Comparison of ENCODE assay signal across 12 mouse cellular contexts in genomic region chr3:142561045-142561646, GRCm38 (mm10). TPM values are rescaled to one million over a fixed set of nuclear protein-coding genes. Genes with fewer than 3 reads are reported as not detected.
A peak's percentile ranks its signal among the peaks of the same experiment; 100 is the strongest.
DNase-seq lines count a peak whose midpoint lies in the region; ATAC-seq and TF ChIP-seq lines count a peak whose summit lies in the region.
"Had no signal": no experiment of that assay in that cellular context is flagged by ENCODE, and none has a peak within 500 bp of the region (broad histone marks: within the 10 kb centered on the region; RNA-seq: fewer than 3 reads in every experiment).

No protein-coding gene starts in this region.

- H3K27me3 ChIP-seq in lung, postnatal 0 days (replicated peaks; ENCODE audit: insufficient read depth, low read length): no peaks in the 10 kb centered on the region
- H3K27me3 ChIP-seq in small intestine, adult 2 months (ENCODE audit: control insufficient read depth, insufficient read depth, low read length): no peaks in the 10 kb centered on the region

- no peaks in the 10 kb centered on the region for H3K4me1 ChIP-seq in lung, postnatal 0 days (ENCODE audit: insufficient read depth, low read depth, low read length)
- H3K4me1 ChIP-seq in small intestine, adult 2 months (ENCODE audit: control insufficient read depth, insufficient read depth, insufficient read length, low read length): no peaks in the 10 kb centered on the region; the same call in 1 of the 2 replicates

- no peak for DNase-seq in gastrocnemius, adult 2 months
- no peak for DNase-seq in gastrocnemius, postnatal 25 days
- no peak for DNase-seq in lung, postnatal 0 days (ENCODE audit: low spot score)
- DNase-seq in lung, postnatal 4 days: no peak
- no peak for DNase-seq in right cerebral cortex, postnatal 25 days
- no peak for DNase-seq in embryo, embryonic 10.5 days (ENCODE audit: low spot score)

- intact Hi-C loops in gastrocnemius, adult 2 months (cut with DNase I): loop anchor here (5.0 to 10.0 kb wide), 2 partner anchors 61 to 286 kb away; partner anchors contain the start of gene Gbp2

- WGBS in lung, postnatal 0 days: 78% methylated on average over 14 of the region's 14 CpGs
- WGBS in small intestine, adult 2 months: 67% methylated on average over 14 of the region's 14 CpGs

- TF ChIP-seq EP300 in lung, postnatal 0 days (IDR thresholded peaks at IDR 0.05): no peak

- no peak overlapping the region for H3K9ac ChIP-seq in lung, postnatal 0 days (replicated peaks; ENCODE audit: low read depth)

- no peaks in the 10 kb centered on the region for H3K9me3 ChIP-seq in lung, postnatal 0 days (ENCODE audit: low read length)

- H3K27ac ChIP-seq in gastrocnemius, adult 2 months: peak overlapping the region; percentile 83
- H3K27ac ChIP-seq in lung, postnatal 0 days (ENCODE audit: low read length): no peak overlapping the region
- peak overlapping the region; percentile 82 for H3K27ac ChIP-seq in small intestine, adult 2 months (ENCODE audit: insufficient read depth, low read depth, low read length)

- H3K4me2 ChIP-seq in lung, postnatal 0 days (replicated peaks; ENCODE audit: low read depth, low read length): peak overlapping the region; percentile 56; the same call in 1 of the 2 replicates

- peak overlapping the region; percentile 77 for H3K4me3 ChIP-seq in gastrocnemius, adult 2 months
- H3K4me3 ChIP-seq in lung, postnatal 0 days (ENCODE audit: low read depth, low read length): peak overlapping the region; percentile 41; the same call in 1 of the 2 replicates
- peak overlapping the region; percentile 61 for H3K4me3 ChIP-seq in small intestine, adult 2 months (ENCODE audit: low read depth, low read length)

- no peaks in the 10 kb centered on the region for H3K36me3 ChIP-seq in lung, postnatal 0 days (ENCODE audit: insufficient read depth, low read length)
- 0 out of 2 replicates have a peak, but pooled peaks cover 2% of the 10 kb centered on the region for H3K36me3 ChIP-seq in small intestine, adult 2 months (ENCODE audit: control insufficient read depth, insufficient read depth, low read length)

- TF ChIP-seq CTCF in gastrocnemius, adult 2 months (IDR thresholded peaks at IDR 0.05): no peak
- TF ChIP-seq CTCF in lung, postnatal 0 days (IDR thresholded peaks at IDR 0.05): no peak
- TF ChIP-seq CTCF in small intestine, adult 2 months (IDR thresholded peaks at IDR 0.05; ENCODE audit: extremely low read depth, insufficient read length, insufficient replicate concordance, low read depth, low read length): no peak

- ATAC-seq in lung, postnatal 0 days: no peak
- ATAC-seq in inflammation-experienced regulatory T-cells, adult 6 months: peak; percentile 11

- TF ChIP-seq POLR2A in small intestine, adult 2 months (IDR thresholded peaks at IDR 0.05; ENCODE audit: low read depth, low read length): no peak

RNA-seq across cellular contexts. Expression of gene Gbp3, which starts 1.3 kb away (rescaled TPM):
- total RNA-seq in gastrocnemius, adult 2 months (2021): 1 to 10 TPM; 2.9 to 3.0 TPM
- total RNA-seq in gastrocnemius, postnatal 25 days (2021): 1 to 10 TPM; 4.0 to 4.1 TPM
- 7.5 and 7.8 TPM in 2 replicates for polyA plus RNA-seq in lung, postnatal 0 days (2015; fragmentation: Nextera tagmentation; extraction: Ambion mirVana)
- polyA plus RNA-seq in inflammation-experienced regulatory T-cells, adult 6 months (2017; shearing (Covaris generic)): 100 to 1,000 TPM in 1 of 3 experiments, 10 to 100 TPM in 2; 71.3 to 113 (median 80.8) TPM
- 7.2 and 13.8 TPM in 2 replicates for polyA plus RNA-seq in small intestine, adult 2 months (2012; rRNA removed)

RNA-seq across cellular contexts. Expression of gene Gbp7, which starts 31.0 kb away (rescaled TPM):
- total RNA-seq in gastrocnemius, adult 2 months (2021): 10 to 100 TPM in 1 of 2 experiments, 1 to 10 TPM in 1; 6.3 to 28.4 TPM
- 10 to 100 TPM in 1 of 2 experiments, 1 to 10 TPM in 1; 8.8 to 14.1 TPM for total RNA-seq in gastrocnemius, postnatal 25 days (2021)
- polyA plus RNA-seq in lung, postnatal 0 days (2015; fragmentation: Nextera tagmentation; extraction: Ambion mirVana): 12.6 and 15.6 TPM in 2 replicates
- 100 to 1,000 TPM; 180 to 223 (median 211) TPM for polyA plus RNA-seq in inflammation-experienced regulatory T-cells, adult 6 months (2017; shearing (Covaris generic))
- polyA plus RNA-seq in small intestine, adult 2 months (2012; rRNA removed): 0.93 and 1.4 TPM in 2 replicates

RNA-seq across cellular contexts. Expression of gene Gbp2b, which starts 33.5 kb away (rescaled TPM):
- total RNA-seq in gastrocnemius, adult 2 months (2021): under 1 TPM in 1 of 2 experiments, not detected in 1; 0.17 TPM
- total RNA-seq in gastrocnemius, postnatal 25 days (2021): under 1 TPM in 1 of 2 experiments, not detected in 1; 0.08 TPM
- polyA plus RNA-seq in lung, postnatal 0 days (2015; fragmentation: Nextera tagmentation; extraction: Ambion mirVana): 0.05 TPM in 2 replicates
- 10 to 100 TPM in 2 of 3 experiments, under 1 TPM in 1; 0.68 to 84.0 (median 22.4) TPM for polyA plus RNA-seq in inflammation-experienced regulatory T-cells, adult 6 months (2017; shearing (Covaris generic))
- polyA plus RNA-seq in small intestine, adult 2 months (2012; rRNA removed): 0.56 and 0.89 TPM in 2 replicates
- total RNA-seq: common myeloid progenitor, adult 5-6 weeks; layer of hippocampus, adult 18-20 months; left cerebral cortex, postnatal 36 days had no signal
- polyA plus RNA-seq: heart, embryonic 16.5 days had no signal

RNA-seq across cellular contexts. Expression of gene Gbp2, which starts 59.3 kb away (rescaled TPM):
- 1 to 10 TPM; 2.9 to 3.2 TPM for total RNA-seq in gastrocnemius, adult 2 months (2021)
- 1 to 10 TPM; 2.5 to 4.3 TPM for total RNA-seq in gastrocnemius, postnatal 25 days (2021)
- 8.3 and 9.5 TPM in 2 replicates for polyA plus RNA-seq in lung, postnatal 0 days (2015; fragmentation: Nextera tagmentation; extraction: Ambion mirVana)
- polyA plus RNA-seq in inflammation-experienced regulatory T-cells, adult 6 months (2017; shearing (Covaris generic)): 100 to 1,000 TPM; 114 to 125 (median 118) TPM
- polyA plus RNA-seq in small intestine, adult 2 months (2012; rRNA removed): 3.1 and 6.8 TPM in 2 replicates

Comparison
In these comparisons a context has a peak if more than half of its experiments do, and no peak if none do; other contexts are left out.
1. RNA of gene Gbp7, which starts 31.0 kb away (polyA plus RNA-seq): 180 to 223 TPM in inflammation-experienced regulatory T-cells, adult 6 months; 12.6 to 15.6 TPM in lung, postnatal 0 days and 0.93 to 1.4 TPM in small intestine, adult 2 months; every median in the first group is over 10 times any median in the second.
2. Peak in every context shown above with its lines, with median percentiles within 50 percentile points of each other: H3K4me3 ChIP-seq.